In the genomic region with DNA sequence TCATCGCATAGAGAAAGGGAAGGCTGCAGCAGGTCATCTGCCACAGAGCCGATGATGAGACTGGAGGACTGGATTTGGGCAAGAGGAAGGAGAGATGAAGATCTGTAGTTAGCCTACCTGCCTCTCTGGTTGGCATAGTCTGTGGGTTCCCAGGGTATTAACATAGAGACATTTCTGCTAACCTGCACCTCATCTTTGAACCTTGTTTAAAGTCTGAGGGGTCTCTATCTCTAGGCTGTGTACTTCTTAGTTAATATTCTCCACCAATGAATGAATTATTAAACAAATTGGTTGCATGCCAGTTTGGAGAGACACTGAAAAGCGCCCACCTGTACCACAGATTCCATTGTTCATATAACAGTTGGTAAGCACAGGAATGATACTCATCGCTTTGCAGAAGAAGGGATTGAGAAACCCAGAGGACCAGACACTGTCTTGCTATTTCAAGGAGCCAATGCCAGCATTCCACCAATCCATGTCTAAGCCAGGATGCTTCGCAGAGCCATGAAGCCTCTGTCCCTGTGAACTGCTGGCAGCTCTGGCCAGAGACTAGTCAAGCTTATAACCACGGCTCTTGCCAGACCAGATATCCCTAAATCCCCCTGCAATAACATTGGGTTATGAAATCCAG, we compare ENCODE assay signal across 18 mouse cellular contexts.
"Had no signal": no experiment of that assay in that cellular context is flagged by ENCODE, and none has a peak within 500 bp of the region (broad histone marks: within the 10 kb centered on the region; RNA-seq: fewer than 3 reads in every experiment).

No protein-coding gene starts in this region.

- H3K4me2 ChIP-seq: hindbrain, embryonic 13.5 days; limb, embryonic 12.5 days; liver, embryonic 13.5 days; lung, embryonic 15.5 days; midbrain, embryonic 11.5 days; midbrain, embryonic 15.5 days; neural tube, embryonic 13.5 days had no signal

- DNase-seq: liver; liver, embryonic 13.5 days; liver, postnatal 0 days; lung, postnatal 14 days; right cerebral cortex, adult 18-20 months; right cerebral cortex, postnatal 25 days; thymus, adult 2 months; thymus, postnatal 25 days had no signal

- ATAC-seq: hindbrain, postnatal 0 days; liver, postnatal 0 days; midbrain, embryonic 15.5 days had no signal

- H3K27me3 ChIP-seq: hindbrain, embryonic 13.5 days; limb, embryonic 12.5 days; liver, embryonic 13.5 days; lung, embryonic 15.5 days; megakaryocyte, embryonic 14.5 days; midbrain, embryonic 15.5 days; neural tube, embryonic 13.5 days had no signal

- H3K9ac ChIP-seq: hindbrain, embryonic 13.5 days; limb, embryonic 12.5 days; liver, embryonic 13.5 days; liver, postnatal 0 days; lung, embryonic 15.5 days; midbrain, embryonic 15.5 days; neural tube, embryonic 13.5 days had no signal

- H3K4me3 ChIP-seq: hindbrain, embryonic 13.5 days; left cerebral cortex, adult 2 months; limb, embryonic 12.5 days; liver, embryonic 13.5 days; lung, embryonic 15.5 days; megakaryocyte, embryonic 14.5 days; midbrain, embryonic 15.5 days; neural tube, embryonic 13.5 days had no signal

- H3K36me3 ChIP-seq: hindbrain, embryonic 13.5 days; limb, embryonic 12.5 days; liver, embryonic 13.5 days; lung, embryonic 15.5 days; midbrain, embryonic 15.5 days; neural tube, embryonic 13.5 days had no signal

- H3K9me3 ChIP-seq: hindbrain, embryonic 13.5 days; limb, embryonic 12.5 days; liver, embryonic 13.5 days; lung, embryonic 15.5 days; midbrain, embryonic 15.5 days; neural tube, embryonic 13.5 days had no signal

- H3K27ac ChIP-seq: hindbrain, embryonic 13.5 days; hindbrain, postnatal 0 days; left cerebral cortex, adult 2 months; limb, embryonic 12.5 days; liver, embryonic 13.5 days; lung, embryonic 15.5 days; macrophage; midbrain, embryonic 15.5 days; neural tube, embryonic 13.5 days had no signal

- H3K4me1 ChIP-seq: liver, embryonic 13.5 days; lung, embryonic 15.5 days; megakaryocyte, embryonic 14.5 days; midbrain, embryonic 15.5 days had no signal
